Mouse (Mus musculus) neural tube, embryonic 14.5 days (tissue): ENCODE measurements around the gene 5330417C22Rik. TPM values are rescaled to one million over a fixed set of nuclear protein-coding genes. Genes with fewer than 3 reads are reported as not detected.

Experiments
- ATAC-seq: fragments of 200-750 bp; cut with Nextera tagmentation; 2 replicates; pipeline ENCODE4 v1.8.0; 2017; ENCODE audit warnings: low read depth, mild to moderate bottlenecking, moderate TSS enrichment, moderate library complexity
- H3K27ac ChIP-seq: fragments of 300-500 bp; sonication (generic); 2 replicates; pipeline ENCODE4 v1.5.1; 2014; ENCODE audit warnings: low read depth, mild to moderate bottlenecking, control low read depth, low read length, moderate library complexity, mixed read lengths
- H3K27me3 ChIP-seq: fragments of 300-500 bp; sonication (generic); 2 replicates; pipeline ENCODE4 v1.6.1; 2014; ENCODE audit warnings: low read length; ENCODE audit not compliant: control insufficient read depth, insufficient read depth
- H3K36me3 ChIP-seq: fragments of 300-500 bp; sonication (generic); 2 replicates; pipeline ENCODE4 v1.6.1; 2014; ENCODE audit warnings: low read length, mixed read lengths; ENCODE audit not compliant: control insufficient read depth, insufficient read depth
- H3K4me1 ChIP-seq: fragments of 300-500 bp; sonication (generic); 2 replicates; pipeline ENCODE4 v1.6.1; 2014; ENCODE audit warnings: low read length; ENCODE audit not compliant: control insufficient read depth, insufficient read depth
- H3K4me2 ChIP-seq: fragments of 300-500 bp; sonication (generic); 2 replicates; pipeline ENCODE4 v1.6.1; 2014; ENCODE audit warnings: mild to moderate bottlenecking, low read depth, low read length, control low read depth
- H3K4me3 ChIP-seq: fragments of 300-500 bp; sonication (generic); 2 replicates; pipeline ENCODE4 v1.5.1; 2014; ENCODE audit warnings: low read depth, low read length, control low read depth, mixed read lengths
- H3K9ac ChIP-seq: fragments of 300-500 bp; sonication (generic); replicated peaks from 2 replicates; pipeline ENCODE4 v1.6.1; 2014; ENCODE audit warnings: low read depth, mild to moderate bottlenecking, control low read depth, low read length, mixed read lengths
- H3K9me3 ChIP-seq: fragments of 300-500 bp; sonication (generic); 2 replicates; pipeline ENCODE4 v1.6.1; 2016; ENCODE audit warnings: low read length; ENCODE audit not compliant: control insufficient read depth
- WGBS: fragments of 180-500 bp; shearing (Covaris S2); extraction: QIAGEN DNeasy Blood & Tissue Kit; methylation state at CpG from one replicate; pipeline ENCODE4 v1.1.7; 2014; 5-methylcytosine and 5-hydroxymethylcytosine counted together
- polyA plus RNA-seq: library from polyadenylated mRNA; unstranded; fragments of >200 nt; fragmentation: Nextera tagmentation; extraction: Ambion mirVana; gene quantifications from 2 replicates; pipeline ENCODE4 v1.2.1, GENCODE M21; 2014

Gene 5330417C22Rik
- polyA plus RNA-seq, 1 experiment from 2014 or later = 22.1 TPM

- H3K4me3 ChIP-seq = no peak overlapping the region
- no peaks in the 10 kb centered on the region for H3K9me3 ChIP-seq
- 92% methylated on average over 1 of the region's 1 CpGs for WGBS
- H3K4me1 ChIP-seq = no peaks in the 10 kb centered on the region
- H3K4me2 ChIP-seq = no peak overlapping the region
- no peaks in the 10 kb centered on the region for H3K27me3 ChIP-seq
- no peak overlapping the region for H3K27ac ChIP-seq
- no peak for ATAC-seq
- no peaks in the 10 kb centered on the region for H3K36me3 ChIP-seq
- H3K9ac ChIP-seq = no peak overlapping the region
Observed at GRCm38 (mm10) chr3:108454172-108454571, 82.2 kb downstream of the 5330417C22Rik start.

- Histone ChIP-seq H3K4me1 (no peaks in the 10 kb centered on the region), H3K27ac (no peak overlapping the region), H3K4me2 (no peak overlapping the region), H3K36me3 (no peaks in the 10 kb centered on the region), H3K27me3 (no peaks in the 10 kb centered on the region), H3K4me3 (no peak overlapping the region), H3K9ac (no peak overlapping the region), H3K9me3 (no peaks in the 10 kb centered on the region)
- no peak for ATAC-seq
- WGBS = 92% methylated on average over 2 of the region's 2 CpGs
Observed at GRCm38 (mm10) chr3:108451969-108452368, 84.4 kb downstream of the 5330417C22Rik start.

GRCm38 (mm10) chr3:108445366-108445705, 91.0 kb downstream of the 5330417C22Rik start:
- Histone ChIP-seq H3K9ac (peak overlapping the region; percentile 60), H3K36me3 (peaks cover 3% of the 10 kb centered on the region; the same call in 1 of the 2 replicates), H3K4me1 (peaks cover 21% of the 10 kb centered on the region), H3K4me2 (peak overlapping the region; percentile 97), H3K4me3 (peak overlapping the region; percentile 60), H3K27ac (peak overlapping the region; percentile 60), H3K27me3 (no peaks in the 10 kb centered on the region), H3K9me3 (no peaks in the 10 kb centered on the region)
- ATAC-seq = no peak; the same call in 1 of the 2 replicates
- 15% methylated on average over 6 of the region's 6 CpGs for WGBS

GRCm38 (mm10) chr3:108444698-108445365, 91.5 kb downstream of the 5330417C22Rik start, which contains the start of gene Sars:
Sars (minus strand) TSS chr3:108445209.
- Histone ChIP-seq H3K27me3 (no peaks in the 10 kb centered on the region), H3K36me3 (peaks cover 3% of the 10 kb centered on the region; the same call in 1 of the 2 replicates), H3K9me3 (no peaks in the 10 kb centered on the region), H3K9ac (peak within 1 kb of the TSS; percentile 60), H3K27ac (peak within 1 kb of the TSS; percentile 60), H3K4me2 (peak within 1 kb of the TSS; percentile 97), H3K4me3 (peak within 1 kb of the TSS; percentile 60), H3K4me1 (peaks cover 21% of the 10 kb centered on the region)
- ATAC-seq = peak; percentile 95
- under 1% methylated on average over 41 of the region's 41 CpGs for WGBS

GRCm38 (mm10) chr3:108444029-108444428, 92.3 kb downstream of the 5330417C22Rik start:
- WGBS = 24% methylated on average over 8 of the region's 8 CpGs
- H3K27ac ChIP-seq = no peak overlapping the region; the same call in 1 of the 2 replicates
- no peaks in the 10 kb centered on the region for H3K27me3 ChIP-seq
- H3K9ac ChIP-seq = peak overlapping the region; percentile 60
- peak overlapping the region; percentile 60 for H3K4me3 ChIP-seq
- peak; percentile 45; the same call in 1 of the 2 replicates for ATAC-seq
- H3K36me3 ChIP-seq = peaks cover 3% of the 10 kb centered on the region; the same call in 1 of the 2 replicates
- H3K9me3 ChIP-seq = no peaks in the 10 kb centered on the region
- H3K4me1 ChIP-seq = peaks cover 21% of the 10 kb centered on the region
- H3K4me2 ChIP-seq = peak overlapping the region; percentile 97

GRCm38 (mm10) chr3:108436380-108436714, 100.0 kb downstream of the 5330417C22Rik start:
- H3K27ac ChIP-seq = no peak overlapping the region
- H3K4me2 ChIP-seq = no peak overlapping the region
- H3K4me3 ChIP-seq = no peak overlapping the region
- H3K9ac ChIP-seq = no peak overlapping the region
- no peaks in the 10 kb centered on the region for H3K27me3 ChIP-seq
- 55% methylated on average over 7 of the region's 7 CpGs for WGBS
- H3K4me1 ChIP-seq = peaks cover 15% of the 10 kb centered on the region; the same call in 1 of the 2 replicates
- H3K36me3 ChIP-seq = peaks cover 23% of the 10 kb centered on the region; the same call in 1 of the 2 replicates
- H3K9me3 ChIP-seq = no peaks in the 10 kb centered on the region
- no peak for ATAC-seq

- peak overlapping the region; percentile 45 for H3K27ac ChIP-seq
- ATAC-seq = no peak
- H3K36me3 ChIP-seq = peaks cover 28% of the 10 kb centered on the region; the same call in 1 of the 2 replicates
- H3K4me3 ChIP-seq = no peak overlapping the region
- 73% methylated on average over 17 of the region's 17 CpGs for WGBS
- no peaks in the 10 kb centered on the region for H3K27me3 ChIP-seq
- H3K4me2 ChIP-seq = no peak overlapping the region
- peaks cover 15% of the 10 kb centered on the region; the same call in 1 of the 2 replicates for H3K4me1 ChIP-seq
- H3K9ac ChIP-seq = no peak overlapping the region
- H3K9me3 ChIP-seq = no peaks in the 10 kb centered on the region
Observed at GRCm38 (mm10) chr3:108435701-108436379, 100.5 kb downstream of the 5330417C22Rik start.

- no peaks in the 10 kb centered on the region for H3K27me3 ChIP-seq
- peak; percentile 90 for ATAC-seq
- 18% methylated on average over 19 of the region's 19 CpGs for WGBS
- peaks cover 38% of the 10 kb centered on the region for H3K36me3 ChIP-seq
- H3K27ac ChIP-seq = peak overlapping the region; percentile 76
- no peak overlapping the region for H3K4me3 ChIP-seq
- H3K9ac ChIP-seq = no peak overlapping the region
- no peaks in the 10 kb centered on the region for H3K9me3 ChIP-seq
- peaks cover 15% of the 10 kb centered on the region; the same call in 1 of the 2 replicates for H3K4me1 ChIP-seq
- H3K4me2 ChIP-seq = no peak overlapping the region
Observed at GRCm38 (mm10) chr3:108433881-108434495, 102.3 kb downstream of the 5330417C22Rik start.
